Mouse (Mus musculus): Measurements from ENCODE around the gene Vmn2r29.
"Not testable (repeated sequence)": the region's sequence is repeated elsewhere in the genome, so short reads cannot be mapped to it uniquely, and the experiment has no call there.

DNA sequence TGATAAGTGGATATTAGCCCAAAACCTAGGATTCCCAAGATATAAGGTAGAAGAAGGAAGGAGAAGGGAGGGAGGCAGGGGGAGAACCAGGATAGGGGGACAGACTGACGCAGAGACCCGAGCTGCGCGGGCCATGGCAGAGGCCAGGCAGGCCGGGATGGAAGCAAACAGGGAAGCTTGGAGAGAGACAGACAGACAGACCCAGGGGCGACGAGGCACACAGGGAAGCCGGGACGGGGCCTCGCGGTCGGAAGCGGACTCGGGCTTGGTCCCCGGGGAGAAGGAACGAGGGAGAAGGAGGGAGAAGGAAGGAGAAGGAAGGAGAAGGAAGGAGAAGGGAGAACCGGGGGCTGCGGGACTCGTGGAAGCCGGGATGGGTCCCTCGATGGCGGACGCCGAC is 30.4 kb upstream of the Vmn2r29 start:
- TF ChIP-seq CTCF (IDR thresholded peaks at IDR 0.05; ENCODE audit: insufficient read depth, low read length); POLR2A (IDR thresholded peaks at IDR 0.05; ENCODE audit: borderline replicate concordance, extremely low read depth, low read depth, low read length): not testable (repeated sequence)

Data from lung, adult 2 months (tissue).